Mouse (Mus musculus) inflammation-experienced regulatory T-cells, adult 6 months (primary cell): ENCODE data around the gene Coch. TPM values are rescaled to one million over a fixed set of nuclear protein-coding genes. Genes with fewer than 3 reads are reported as not detected.
"Not testable (repeated sequence)": the region's sequence is repeated elsewhere in the genome, so short reads cannot be mapped to it uniquely, and the experiment has no call there.

Experiments used
- ATAC-seq: one replicate; pipeline ENCODE4 v1.8.0; 2017
- polyA plus RNA-seq, 3 experiments: library from polyadenylated mRNA; unstranded; fragments of 100-300 nt; shearing (Covaris generic); gene quantifications; one replicate each; pipeline ENCODE4 v1.2.1; 2017

The Coch gene
- polyA plus RNA-seq: 1 to 10 TPM in 2 of 3 experiments, under 1 TPM in 1; 0.91 to 4.0 (median 1.1) TPM

GRCm38 (mm10) chr12:51593229-51594029 is at the start of gene Coch:
TSS of gene Coch (plus strand) at chr12:51593341.
- peak; percentile 21 for ATAC-seq

DNA sequence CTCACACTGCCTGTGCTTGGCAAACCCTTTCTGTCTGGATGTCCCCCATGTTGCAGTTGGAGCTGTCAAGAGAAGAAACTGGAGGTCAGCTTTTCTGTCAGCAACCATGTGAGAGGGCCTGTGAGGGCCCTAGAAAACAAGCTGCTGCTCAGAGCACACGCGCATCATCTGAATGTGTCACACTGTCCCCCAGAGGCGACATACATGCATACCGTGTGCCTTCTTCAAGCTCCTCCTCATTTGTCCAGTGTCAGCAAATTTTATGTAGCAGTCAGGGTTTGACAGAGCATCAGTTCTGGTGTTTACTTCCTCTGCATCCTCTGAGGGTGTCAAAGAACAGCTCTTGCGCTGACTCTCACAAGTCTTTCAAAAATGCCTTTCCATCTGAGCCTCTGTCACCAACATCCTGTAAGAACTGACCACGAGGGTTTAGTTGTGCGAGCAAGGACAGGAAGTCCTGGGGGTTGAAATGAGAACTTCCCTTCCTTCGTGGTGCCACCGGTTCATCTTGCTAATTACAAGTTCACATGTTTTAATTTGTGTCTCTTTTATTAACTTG is 49.7 kb upstream of the Coch start:
- peak; percentile 63 for ATAC-seq

DNA sequence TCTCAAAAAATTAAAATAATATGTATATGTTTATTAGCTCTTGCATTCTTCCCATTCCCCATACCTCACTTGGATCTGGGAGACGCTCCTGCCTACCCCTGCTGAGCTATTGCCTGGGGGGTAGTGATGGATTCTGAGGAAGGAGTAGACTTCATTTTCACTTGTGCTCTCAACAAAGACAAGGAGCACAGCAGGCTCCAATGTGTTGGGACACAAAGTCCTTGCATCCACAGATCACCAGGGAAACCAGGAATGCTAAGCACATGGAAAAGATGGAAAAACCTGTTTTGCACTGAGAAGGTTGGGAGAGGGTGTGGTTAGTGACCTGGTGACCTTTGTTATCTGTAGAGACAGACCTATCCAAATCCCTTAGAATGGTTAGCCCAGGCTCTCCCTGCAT is 38.1 kb upstream of the Coch start:
- no peak for ATAC-seq

- ATAC-seq: no peak
Observed at GRCm38 (mm10) chr12:51561416-51561815, 31.7 kb upstream of the Coch start.

GRCm38 (mm10) chr12:51567225-51567624 is 25.9 kb upstream of the Coch start:
- ATAC-seq: no peak

GRCm38 (mm10) chr12:51569472-51569871 is 23.7 kb upstream of the Coch start:
- no peak for ATAC-seq

DNA sequence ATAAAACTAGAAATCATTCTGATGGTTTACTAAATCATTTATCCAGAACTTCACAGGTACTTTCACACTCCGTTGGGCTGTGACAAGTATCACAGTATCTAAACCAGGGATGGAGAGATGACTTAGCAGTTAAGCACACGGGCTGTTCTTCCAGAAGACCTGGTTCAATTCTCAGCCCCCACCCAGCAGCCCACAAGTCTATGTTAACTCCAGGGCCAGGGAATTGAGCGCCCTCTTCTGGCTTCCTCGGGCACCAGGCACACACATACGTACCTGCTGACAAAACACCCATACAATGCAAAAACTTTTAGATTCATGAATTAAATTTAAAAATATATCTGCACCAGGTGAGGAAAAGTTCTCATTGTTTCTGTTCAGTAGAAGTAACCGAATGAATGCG is 23.2 kb upstream of the Coch start:
- no peak for ATAC-seq

GRCm38 (mm10) chr12:51572651-51573050 is 20.5 kb upstream of the Coch start:
- ATAC-seq: no peak

- not testable (repeated sequence) for ATAC-seq
Observed at GRCm38 (mm10) chr12:51577816-51578215, 15.3 kb upstream of the Coch start.

DNA sequence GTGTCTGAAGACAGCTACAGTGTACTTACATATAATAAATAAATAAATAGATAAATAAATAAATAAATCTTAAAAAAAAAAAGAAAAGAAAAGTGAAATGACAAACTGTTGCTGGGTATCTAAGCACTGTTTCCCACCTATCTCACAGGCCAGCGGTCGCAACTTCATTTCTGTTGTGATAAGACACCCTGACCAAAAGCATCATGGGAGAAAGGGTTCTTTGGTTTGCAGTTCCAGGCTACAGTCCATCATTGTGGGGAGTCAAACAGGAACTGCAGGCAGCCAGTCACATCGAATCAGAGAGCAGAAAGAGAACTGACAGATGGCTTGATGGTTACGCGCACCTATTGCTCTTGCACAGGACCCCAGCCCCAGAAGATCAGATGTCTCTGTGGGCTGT is 3.9 kb upstream of the Coch start:
- ATAC-seq: no peak

DNA sequence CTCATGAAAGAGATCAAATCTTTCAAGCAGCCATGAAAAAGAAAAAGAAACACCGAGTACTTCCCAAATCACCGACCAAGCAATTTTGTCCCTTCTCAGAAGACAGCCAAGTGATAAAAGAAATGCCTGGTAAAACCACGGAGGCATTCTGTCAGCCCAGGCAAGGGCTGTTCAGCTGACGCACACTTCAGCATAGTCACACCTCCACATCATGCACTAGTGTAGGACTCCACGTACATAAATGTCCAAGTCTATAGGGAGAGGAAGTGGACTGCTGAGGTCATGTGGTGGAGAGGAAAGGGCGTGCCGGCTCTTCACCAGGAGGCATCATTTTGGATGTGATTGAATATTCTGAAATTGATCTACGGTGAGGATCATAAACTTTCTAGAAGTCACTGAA is 1.2 kb upstream of the Coch start:
- ATAC-seq: no peak

DNA sequence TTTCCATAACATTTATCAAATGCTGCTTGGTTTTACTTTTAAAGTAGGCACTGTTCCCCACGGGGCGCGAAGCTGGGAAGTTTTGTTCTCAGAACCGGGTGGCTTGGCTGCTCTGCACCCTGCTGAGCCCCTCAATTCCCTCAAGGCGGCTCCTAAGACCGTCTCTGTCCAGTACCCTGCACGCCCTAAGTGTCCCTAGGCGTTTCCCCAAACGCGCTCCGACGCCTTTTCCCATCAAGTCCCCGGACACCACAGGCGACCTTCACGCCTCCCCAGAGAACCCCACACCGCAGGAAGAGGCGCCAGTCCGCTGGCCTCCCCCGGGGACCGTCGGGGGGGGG is 283 bp upstream of the Coch start:
- ATAC-seq: no peak

DNA sequence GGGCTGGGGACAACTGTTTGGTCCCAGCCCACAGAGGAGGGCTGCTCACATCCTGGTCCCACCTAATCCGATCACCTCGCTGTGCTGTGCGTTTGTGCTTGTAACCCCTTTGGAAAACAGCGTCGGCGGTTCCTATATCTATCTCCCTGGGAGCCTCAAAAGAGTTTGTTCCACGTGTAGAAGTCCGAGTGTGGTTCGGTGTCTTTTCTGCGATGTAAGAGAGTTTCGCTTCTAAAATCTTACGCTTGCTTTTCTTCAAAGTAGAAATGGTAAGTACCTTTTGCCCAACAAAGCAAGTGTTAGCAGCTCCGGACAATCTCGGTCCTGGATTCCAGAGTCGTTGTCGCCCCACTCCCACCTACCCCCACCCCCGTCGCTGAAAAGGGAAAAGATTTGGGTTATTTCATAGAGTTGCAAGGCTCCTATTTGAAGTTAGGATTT is 909 bp downstream of the Coch start:
- ATAC-seq: peak; percentile 28

GRCm38 (mm10) chr12:51603306-51603705 is 10.2 kb downstream of the Coch start:
- ATAC-seq: no peak

DNA sequence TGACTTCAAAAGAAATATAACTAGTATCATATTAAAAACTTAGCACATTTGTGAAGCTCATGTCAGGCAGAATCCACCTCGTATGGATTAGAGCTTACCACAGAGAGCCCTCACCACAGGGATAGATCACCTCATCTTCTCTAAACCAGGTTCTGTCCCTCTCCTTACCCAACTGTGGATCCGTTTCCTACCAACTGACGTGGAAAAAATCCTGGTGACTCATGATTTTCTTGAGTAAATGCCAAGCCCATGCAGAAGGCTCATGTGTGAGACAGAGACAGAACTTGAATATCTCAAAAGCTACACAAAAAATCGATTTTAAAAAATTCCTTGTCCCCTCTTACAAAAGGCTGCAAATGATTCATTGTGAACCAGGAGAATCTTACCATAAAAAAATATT is 13.0 kb downstream of the Coch start:
- ATAC-seq: no peak

- no peak for ATAC-seq
Observed at GRCm38 (mm10) chr12:51612361-51612760, 19.2 kb downstream of the Coch start.

DNA sequence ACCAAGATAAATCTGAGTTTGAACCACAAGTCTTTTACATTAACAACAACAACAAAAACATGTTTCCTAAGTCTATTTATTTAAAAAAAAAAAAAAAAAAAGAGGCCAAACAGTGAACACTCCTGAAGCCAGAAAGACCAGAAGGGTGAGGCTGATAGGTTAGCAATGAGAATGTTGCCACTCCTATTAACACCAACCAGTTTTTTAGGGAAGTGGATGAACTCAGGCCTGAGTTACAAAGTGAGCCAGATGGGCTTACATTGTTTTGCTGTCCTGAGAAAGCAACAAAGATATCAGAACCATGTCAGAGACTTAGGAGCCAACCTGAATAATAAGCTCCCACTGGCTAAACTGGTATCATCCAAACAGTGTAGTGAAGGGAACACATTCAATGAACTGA is 27.4 kb downstream of the Coch start:
- ATAC-seq: no peak

DNA sequence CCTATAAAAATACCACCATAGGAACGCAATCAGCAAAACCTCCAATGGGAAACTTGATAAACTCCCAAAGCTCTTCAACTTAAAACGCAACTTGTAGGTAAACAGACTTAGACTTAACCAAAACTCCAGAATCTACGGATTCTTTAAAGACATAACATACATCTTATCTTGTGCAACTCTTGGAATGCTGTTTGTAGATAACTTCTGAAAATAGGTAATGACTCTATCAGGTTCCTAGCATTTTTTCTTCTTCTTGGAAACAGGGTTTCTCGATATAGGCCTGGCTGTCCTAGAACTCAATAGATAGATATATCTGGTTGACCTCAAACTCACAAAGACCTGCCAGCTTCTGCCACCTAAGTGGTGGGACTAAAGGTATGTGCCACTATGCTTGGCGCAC is 28.0 kb downstream of the Coch start:
- no peak for ATAC-seq

DNA sequence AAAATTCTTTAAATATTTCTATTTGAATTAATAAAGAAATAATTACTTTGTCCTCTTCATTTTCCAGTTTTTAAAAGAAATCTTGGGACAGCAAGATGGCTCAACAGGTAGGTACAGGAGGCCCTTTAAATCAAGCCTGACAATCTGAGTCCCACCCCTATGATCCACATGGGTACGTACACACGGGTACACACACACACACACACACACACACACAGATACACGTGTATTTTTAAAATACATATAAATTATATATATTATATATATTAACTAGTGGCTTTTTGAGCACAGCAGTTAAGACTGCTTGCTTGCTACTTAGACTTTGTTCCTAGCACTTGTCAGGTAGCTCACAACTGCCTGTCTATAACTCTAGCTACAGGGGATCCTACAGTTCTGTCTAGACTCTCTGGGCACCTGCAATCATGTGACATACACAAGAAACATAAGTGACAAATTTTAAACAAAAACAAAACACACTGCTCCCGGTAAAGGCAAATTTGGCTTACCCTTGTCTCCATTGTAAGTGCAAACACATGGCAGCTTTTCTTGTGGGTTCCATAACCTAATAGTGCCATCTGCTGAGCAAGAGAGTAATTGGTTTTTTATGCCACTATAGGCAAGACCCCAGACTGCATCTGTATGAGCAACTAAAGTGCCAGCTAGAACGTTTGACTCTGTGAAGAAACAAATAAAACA is 29.7 kb downstream of the Coch start:
- no peak for ATAC-seq

DNA sequence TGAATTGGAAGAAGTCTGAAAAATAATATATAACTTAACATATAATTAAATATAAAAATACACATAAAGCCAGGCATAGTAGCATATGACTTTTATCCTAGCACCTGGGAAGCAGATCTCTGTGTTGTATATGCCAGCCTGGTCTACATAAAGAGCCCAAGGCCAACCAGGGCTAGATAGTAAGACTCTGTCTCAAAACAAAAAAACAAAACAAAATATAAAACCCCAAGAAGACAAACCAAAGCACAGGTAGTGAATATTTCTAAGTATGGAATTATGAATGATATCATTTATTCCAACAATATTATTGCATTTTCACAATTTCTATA is 30.2 kb downstream of the Coch start:
- no peak for ATAC-seq

- ATAC-seq: no peak
Observed at GRCm38 (mm10) chr12:51633481-51633880, 40.3 kb downstream of the Coch start.

DNA sequence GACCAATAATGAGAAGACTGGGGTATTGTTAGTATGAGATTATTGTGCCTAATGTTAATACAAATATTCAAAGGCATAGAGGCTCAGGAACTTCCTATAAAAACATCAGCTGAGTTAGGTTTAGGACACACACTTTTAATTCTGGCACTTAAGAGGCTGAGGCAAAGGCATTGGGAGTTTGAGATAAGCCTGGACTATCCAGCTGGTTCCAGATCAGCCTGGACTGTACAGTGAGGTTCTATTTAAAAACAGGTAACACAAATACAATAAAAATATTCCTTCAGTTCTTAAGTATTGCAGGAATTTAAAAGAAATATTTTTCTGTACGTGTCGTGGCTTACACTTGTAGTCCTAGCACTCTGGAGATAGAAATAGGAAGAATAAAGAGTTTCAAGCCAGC is 43.1 kb downstream of the Coch start:
- no peak for ATAC-seq

DNA sequence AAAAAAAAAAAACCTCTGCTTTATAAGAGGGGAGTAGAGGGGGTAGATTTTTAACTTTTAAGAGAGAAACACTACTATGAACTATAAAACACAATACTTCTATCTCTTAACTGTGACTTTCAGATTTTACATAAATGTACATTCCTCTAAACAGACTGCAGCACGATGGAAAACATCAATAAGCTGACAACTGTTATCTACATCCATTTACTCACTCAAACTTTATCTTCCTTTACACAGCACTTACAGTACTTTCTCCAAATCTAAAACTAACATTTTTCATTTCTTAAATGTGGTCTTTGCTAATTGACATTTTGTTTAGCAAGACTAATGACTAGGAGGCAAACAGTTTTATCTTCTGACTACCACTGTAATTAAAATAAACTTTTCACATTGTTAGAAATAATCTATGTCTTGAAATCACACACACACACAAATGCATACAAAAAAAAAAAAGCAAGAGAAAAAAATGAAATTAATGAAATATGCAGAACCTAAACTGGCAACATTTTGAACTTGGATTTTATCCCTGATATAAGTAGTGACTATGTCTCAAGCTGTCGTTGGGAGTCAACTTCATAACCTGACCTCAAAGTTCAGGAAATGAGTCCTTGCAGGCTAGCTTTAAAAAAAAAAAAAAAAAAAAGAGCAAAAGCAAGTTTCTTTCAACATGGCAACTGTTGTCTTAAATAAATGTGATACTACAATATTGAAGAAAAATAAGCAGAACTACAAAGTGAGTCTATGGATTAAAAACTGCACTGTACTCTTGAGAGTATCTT is 43.7 kb downstream of the Coch start:
- no peak for ATAC-seq
